In genomic region chr4:33923761-33924233, GRCm38 (mm10) we compare ENCODE assay signal across 8 mouse cellular contexts. TPM values are rescaled to one million over a fixed set of nuclear protein-coding genes. Genes with fewer than 3 reads are reported as not detected.
DNase-seq lines count a peak whose midpoint lies in the region; ATAC-seq and TF ChIP-seq lines count a peak whose summit lies in the region.

No protein-coding gene starts in this region.

- H3K9ac ChIP-seq in midbrain, embryonic 15.5 days: peak overlapping the region; percentile 94

- peaks cover 88% of the 10 kb centered on the region for H3K27me3 ChIP-seq in forebrain, embryonic 10.5 days (ENCODE audit: poor library complexity, severe bottlenecking)
- H3K27me3 ChIP-seq in midbrain, embryonic 15.5 days (replicated peaks): 0 out of 2 replicates have a peak, but pooled peaks cover 2% of the 10 kb centered on the region

- no peaks in the 10 kb centered on the region for H3K36me3 ChIP-seq in forebrain, embryonic 10.5 days (replicated peaks)
- H3K36me3 ChIP-seq in midbrain, embryonic 15.5 days (replicated peaks): no peaks in the 10 kb centered on the region

- H3K27ac ChIP-seq in brown adipose tissue, adult 24 weeks (replicated peaks; ENCODE audit: low read depth, low read length): no peak overlapping the region
- H3K27ac ChIP-seq in forebrain, embryonic 10.5 days: peak overlapping the region; percentile 91
- H3K27ac ChIP-seq in layer of hippocampus, adult 2 months: peak overlapping the region; percentile 94
- peak overlapping the region; percentile 96 for H3K27ac ChIP-seq in midbrain, embryonic 15.5 days

- H3K4me2 ChIP-seq in midbrain, embryonic 15.5 days: peak overlapping the region; percentile 93

- peak; percentile 74 for ATAC-seq in midbrain, embryonic 15.5 days (replicated peaks)

- under 1% methylated on average over 54 of the region's 55 CpGs for WGBS in forebrain, embryonic 10.5 days
- WGBS in midbrain, embryonic 15.5 days: under 1% methylated on average over 45 of the region's 55 CpGs

- peak overlapping the region; percentile 48 for H3K4me3 ChIP-seq in brown adipose tissue, adult 24 weeks (ENCODE audit: insufficient read depth, low read depth, low read length)
- peak overlapping the region; percentile 69 for H3K4me3 ChIP-seq in forebrain, embryonic 10.5 days
- H3K4me3 ChIP-seq in layer of hippocampus, adult 2 months: peak overlapping the region; percentile 84
- H3K4me3 ChIP-seq in midbrain, embryonic 15.5 days: peak overlapping the region; percentile 85

- H3K4me1 ChIP-seq in brown adipose tissue, adult 24 weeks (ENCODE audit: control insufficient read depth, insufficient read depth, insufficient read length, low read length): no peaks in the 10 kb centered on the region
- peaks cover 30% of the 10 kb centered on the region for H3K4me1 ChIP-seq in forebrain, embryonic 10.5 days
- H3K4me1 ChIP-seq in midbrain, embryonic 15.5 days: peaks cover 13% of the 10 kb centered on the region

- no peak for TF ChIP-seq CTCF in layer of hippocampus, adult 2 months (conservative IDR thresholded peaks at IDR 0.05)

- H3K9me3 ChIP-seq in forebrain, embryonic 10.5 days: no peaks in the 10 kb centered on the region
- H3K9me3 ChIP-seq in midbrain, embryonic 15.5 days: no peaks in the 10 kb centered on the region

- peak; percentile 26 for DNase-seq in layer of hippocampus, adult 11-12 months (ENCODE audit: low spot score)
- no peak for DNase-seq in layer of hippocampus, adult 8-10 months (ENCODE audit: low spot score in 2 of 2)
- DNase-seq in forebrain, embryonic 10.5 days (ENCODE audit: extremely low spot score, low spot score): no peak
- peak in 1 of 2 experiments; percentile 33 for DNase-seq in layer of hippocampus, adult 2 months (ENCODE audit: low spot score in 2 of 2)
- DNase-seq in yolk sac, embryonic 10.5 days (ENCODE audit: low spot score): no peak
- DNase-seq in frontal cortex, adult 2 months (ENCODE audit: extremely low spot score in 1 of 2, low spot score in 1 of 2): no peak

RNA-seq across cellular contexts. Expression of gene Cnr1, which starts 0.6 kb away (rescaled TPM):
- 100 to 1,000 TPM; 150 to 169 (median 158) TPM for total RNA-seq in layer of hippocampus, adult 8-10 months (2022)
- 0.46 and 0.48 TPM in 2 replicates for polyA plus RNA-seq in brown adipose tissue, adult 24 weeks (2012; ENCODE audit: insufficient read depth, insufficient read length, missing spikeins)
- polyA plus RNA-seq in forebrain, embryonic 10.5 days (2016; fragmentation: Nextera tagmentation; extraction: Ambion mirVana): 1.6 and 2.7 TPM in 2 replicates
- total RNA-seq in layer of hippocampus, adult 2 months (2021): 100 to 1,000 TPM; 175 to 181 TPM
- polyA plus RNA-seq in midbrain, embryonic 15.5 days (2015; fragmentation: Nextera tagmentation; extraction: Ambion mirVana): 49.8 and 55.2 TPM in 2 replicates
- 44.1 and 71.7 TPM in 2 replicates for polyA plus RNA-seq in frontal cortex, adult 2 months (2012; rRNA removed)

Comparison
In these comparisons a context has a peak if more than half of its experiments do, and no peak if none do; other contexts are left out.
1. RNA of gene Cnr1, which starts 0.6 kb away (polyA plus RNA-seq): 44.1 to 71.7 TPM in frontal cortex, adult 2 months and 49.8 to 55.2 TPM in midbrain, embryonic 15.5 days; 1.6 to 2.7 TPM in forebrain, embryonic 10.5 days and 0.46 to 0.48 TPM in brown adipose tissue, adult 24 weeks; every median in the first group is over 10 times any median in the second.
2. Peak in every context shown above with its lines, with median percentiles within 50 percentile points of each other: H3K4me3 ChIP-seq.